Mouse (Mus musculus) stomach, postnatal 0 days (tissue): ENCODE data around the gene Psmc3. TPM values are rescaled to one million over a fixed set of nuclear protein-coding genes. Genes with fewer than 3 reads are reported as not detected.
A peak's percentile ranks its signal among the peaks of the same experiment; 100 is the strongest.

Source experiments
- ATAC-seq: fragments of 200-750 bp; cut with Nextera tagmentation; 2 replicates; pipeline ENCODE4 v1.8.0; 2017; ENCODE audit not compliant: low FRiP score, low TSS enrichment
- DNase-seq: peaks from one replicate; pipeline ENCODE4 v3.0.0-alpha.2; 2016; ENCODE audit warnings: low spot score
- H3K27ac ChIP-seq: fragments of 300-500 bp; sonication (generic); replicated peaks from 2 replicates; pipeline ENCODE4 v1.5.1; 2014; ENCODE audit warnings: mild to moderate bottlenecking, control low read depth
- H3K27me3 ChIP-seq: fragments of 300-500 bp; sonication (generic); 2 replicates; pipeline ENCODE4 v1.6.1; 2014; ENCODE audit warnings: low read length; ENCODE audit not compliant: control insufficient read depth, insufficient read depth
- H3K36me3 ChIP-seq: fragments of 300-500 bp; sonication (generic); 2 replicates; pipeline ENCODE4 v1.6.1; 2014; ENCODE audit warnings: low read length, mixed read lengths; ENCODE audit not compliant: control insufficient read depth, insufficient read depth
- H3K4me1 ChIP-seq: fragments of 300-500 bp; sonication (generic); replicated peaks from 2 replicates; pipeline ENCODE4 v1.6.1; 2014; ENCODE audit warnings: antibody characterized with exemption; ENCODE audit not compliant: control insufficient read depth, insufficient read depth
- H3K4me2 ChIP-seq: fragments of 300-500 bp; sonication (generic); replicated peaks from 2 replicates; pipeline ENCODE4 v1.6.1; 2014; ENCODE audit warnings: low read depth, mild to moderate bottlenecking, control low read depth, moderate library complexity
- H3K4me3 ChIP-seq: fragments of 300-500 bp; sonication (generic); 2 replicates; pipeline ENCODE4 v1.5.1; 2014; ENCODE audit warnings: low read depth, low read length, control low read depth
- H3K9ac ChIP-seq: fragments of 300-500 bp; sonication (generic); 2 replicates; pipeline ENCODE4 v1.6.1; 2014; ENCODE audit warnings: mild to moderate bottlenecking, low read length, control low read depth, mixed read lengths
- H3K9me3 ChIP-seq: fragments of 300-500 bp; sonication (generic); 2 replicates; pipeline ENCODE4 v1.6.1; 2016; ENCODE audit warnings: low read length; ENCODE audit not compliant: control insufficient read depth
- CTCF ChIP-seq: IDR thresholded peaks from 2 replicates; pipeline ENCODE4 v1.5.1; 2016; ENCODE audit warnings: antibody characterized with exemption, low read depth, mild to moderate bottlenecking, moderate library complexity
- EP300 ChIP-seq: optimal IDR thresholded peaks from 2 replicates; pipeline ENCODE3; 2016; ENCODE audit warnings: antibody characterized with exemption
- WGBS: fragments of 180-500 bp; shearing (Covaris S2); extraction: QIAGEN DNeasy Blood & Tissue Kit; methylation state at CpG from one replicate; pipeline ENCODE4 v1.1.7; 2014; 5-methylcytosine and 5-hydroxymethylcytosine counted together
- polyA plus RNA-seq: library from polyadenylated mRNA; unstranded; fragments of >200 nt; fragmentation: Nextera tagmentation; extraction: Ambion mirVana; gene quantifications from 2 replicates; pipeline ENCODE4 v1.2.1, GENCODE M21; 2015

Gene Psmc3
- polyA plus RNA-seq, 1 experiment from 2014 or later: 203 TPM

GRCm38 (mm10) chr2:91060544-91061355 lies 6.9 kb downstream of the Psmc3 start:
- no peak overlapping the region for H3K4me2 ChIP-seq

GRCm38 (mm10) chr2:91061849-91062481 lies 8.2 kb downstream of the Psmc3 start:
- ATAC-seq: peak; percentile 35; the same call in 1 of the 2 replicates
- no peak for DNase-seq
- peaks cover 33% of the 10 kb centered on the region for H3K36me3 ChIP-seq
- no peak overlapping the region for H3K4me2 ChIP-seq
- TF ChIP-seq EP300 (no peak), CTCF (no peak)
- H3K4me1 ChIP-seq: no peaks in the 10 kb centered on the region
- H3K27me3 ChIP-seq: no peaks in the 10 kb centered on the region
- no peak overlapping the region for H3K9ac ChIP-seq
- H3K27ac ChIP-seq: peak overlapping the region; percentile 72
- no peak overlapping the region for H3K4me3 ChIP-seq
- no peaks in the 10 kb centered on the region for H3K9me3 ChIP-seq
- WGBS: 55% methylated on average over 6 of the region's 6 CpGs

More at GRCm38 (mm10) chr2:91060544-91061355, 6.9 kb downstream of the Psmc3 start:
- no peaks in the 10 kb centered on the region for H3K27me3 ChIP-seq
- H3K36me3 ChIP-seq: peaks cover 40% of the 10 kb centered on the region
- TF ChIP-seq CTCF (peak; percentile 83), EP300 (no peak)
- ATAC-seq (peak; percentile 14; the same call in 1 of the 2 replicates), DNase-seq (peak; percentile 40)
- H3K9me3 ChIP-seq: no peaks in the 10 kb centered on the region
- H3K4me3 ChIP-seq: no peak overlapping the region
- 0 out of 2 replicates have a peak overlapping the region, but pooled peaks have one; percentile 18 for H3K27ac ChIP-seq
- H3K4me1 ChIP-seq: no peaks in the 10 kb centered on the region
- 78% methylated on average over 10 of the region's 10 CpGs for WGBS
- no peak overlapping the region for H3K9ac ChIP-seq

- peaks cover 27% of the 10 kb centered on the region for H3K36me3 ChIP-seq
- TF ChIP-seq EP300 (no peak), CTCF (no peak)
- H3K4me1 ChIP-seq: no peaks in the 10 kb centered on the region
- DNase-seq (no peak), ATAC-seq (no peak)
- H3K27ac ChIP-seq: peak overlapping the region; percentile 72
- WGBS: 90% methylated on average over 16 of the region's 16 CpGs
- H3K4me3 ChIP-seq: no peak overlapping the region
- H3K9ac ChIP-seq: 0 out of 2 replicates have a peak overlapping the region, but pooled peaks have one; percentile 2
- no peaks in the 10 kb centered on the region for H3K27me3 ChIP-seq
- H3K4me2 ChIP-seq: no peak overlapping the region
- no peaks in the 10 kb centered on the region for H3K9me3 ChIP-seq
These were observed 9.2 kb downstream of the Psmc3 start for GRCm38 (mm10) chr2:91062779-91063606.

GRCm38 (mm10) chr2:91064211-91064610 lies 10.4 kb downstream of the Psmc3 start:
- peaks cover 5% of the 10 kb centered on the region for H3K4me1 ChIP-seq
- TF ChIP-seq EP300 (no peak), CTCF (peak; percentile 26; the same call in 1 of the 2 replicates)
- H3K36me3 ChIP-seq: peaks cover 24% of the 10 kb centered on the region
- H3K9me3 ChIP-seq: no peaks in the 10 kb centered on the region
- ATAC-seq (no peak), DNase-seq (no peak)
- H3K9ac ChIP-seq: no peak overlapping the region
- H3K27me3 ChIP-seq: no peaks in the 10 kb centered on the region
- no peak overlapping the region for H3K27ac ChIP-seq
- WGBS: 83% methylated on average over 6 of the region's 6 CpGs
- no peak overlapping the region for H3K4me2 ChIP-seq
- H3K4me3 ChIP-seq: no peak overlapping the region

GRCm38 (mm10) chr2:91065544-91065943 lies 11.7 kb downstream of the Psmc3 start:
- H3K27me3 ChIP-seq: no peaks in the 10 kb centered on the region
- H3K9ac ChIP-seq: no peak overlapping the region
- H3K4me2 ChIP-seq: no peak overlapping the region
- H3K27ac ChIP-seq: no peak overlapping the region
- no peak overlapping the region for H3K4me3 ChIP-seq
- no peaks in the 10 kb centered on the region for H3K9me3 ChIP-seq
- TF ChIP-seq CTCF (peak; percentile 82), EP300 (no peak)
- H3K4me1 ChIP-seq: peaks cover 7% of the 10 kb centered on the region
- WGBS: 57% methylated on average over 3 of the region's 3 CpGs
- H3K36me3 ChIP-seq: peaks cover 17% of the 10 kb centered on the region
- ATAC-seq: no peak
- DNase-seq: peak; percentile 48
